Mouse (Mus musculus) C2C12 (cell line): ENCODE data around the gene Med13l. TPM values are rescaled to one million over a fixed set of nuclear protein-coding genes. Genes with fewer than 3 reads are reported as not detected.

Experiments
- H3K27me3 ChIP-seq: one replicate; pipeline ENCODE4 v1.6.1; 2011; ENCODE audit not compliant: control insufficient read depth, insufficient read depth, insufficient read length
- H3K36me3 ChIP-seq: one replicate; pipeline ENCODE4 v1.6.1; 2011; ENCODE audit not compliant: control insufficient read depth, insufficient read depth
- H3K4me3 ChIP-seq: one replicate; pipeline ENCODE4 v1.5.1; 2011; ENCODE audit warnings: mild to moderate bottlenecking, control low read depth; ENCODE audit not compliant: poor library complexity, insufficient read depth, severe bottlenecking
- H3K79me2 ChIP-seq: one replicate; pipeline ENCODE4 v1.6.1; 2011; ENCODE audit not compliant: control insufficient read depth, insufficient read depth
- H3K79me3 ChIP-seq: one replicate; pipeline ENCODE4 v1.6.1; 2011; ENCODE audit warnings: low read depth, control low read depth
- H3ac ChIP-seq: one replicate; pipeline ENCODE3; 2011; ENCODE audit warnings: low read depth; ENCODE audit not compliant: control insufficient read depth, insufficient read length
- CEBPB ChIP-seq: IDR thresholded peaks from one replicate; pipeline ENCODE4 v1.6.1; 2011; ENCODE audit warnings: low read depth, mild to moderate bottlenecking, control low read depth, moderate library complexity
- CTCF ChIP-seq: IDR thresholded peaks from one replicate; pipeline ENCODE4 v1.5.1; 2011; ENCODE audit not compliant: control insufficient read depth, insufficient read depth, insufficient read length
- FOSL1 ChIP-seq: IDR thresholded peaks from one replicate; pipeline ENCODE4 v1.8.0; 2011; ENCODE audit warnings: mild to moderate bottlenecking, low read length; ENCODE audit not compliant: poor library complexity, insufficient read depth, severe bottlenecking
- MAX ChIP-seq: IDR thresholded peaks from one replicate; pipeline ENCODE4 v1.6.1; 2011; ENCODE audit warnings: mild to moderate bottlenecking, control low read depth
- MYOD1 ChIP-seq: IDR thresholded peaks from one replicate; pipeline ENCODE4 v1.6.1; 2011; ENCODE audit warnings: low read depth; ENCODE audit not compliant: control insufficient read depth, insufficient read length
- MYOG ChIP-seq: IDR thresholded peaks from one replicate; pipeline ENCODE4 v1.6.1; 2011; ENCODE audit not compliant: control insufficient read depth, insufficient read length; ENCODE audit errors: extremely low read depth
- USF1 ChIP-seq: IDR thresholded peaks from one replicate; pipeline ENCODE4 v1.6.1; 2011; ENCODE audit warnings: low read depth, mild to moderate bottlenecking, control low read depth, moderate library complexity
- polyA plus RNA-seq: library from polyadenylated mRNA; unstranded; fragments of >200 nt; fragmentation: generic; extraction: Trizol; gene quantifications from one replicate; pipeline ENCODE4 v1.2.1, GENCODE M21; 2012; ENCODE audit warnings: missing spikeins

Gene Med13l
- polyA plus RNA-seq, 1 experiment: 6.7 TPM

GRCm38 (mm10) chr5:118763353-118763752 lies 202.9 kb downstream of the Med13l start:
- Histone ChIP-seq H3K79me3 (no peaks in the 10 kb centered on the region), H3K4me3 (no peak overlapping the region), H3ac (no peak overlapping the region), H3K36me3 (peaks cover 28% of the 10 kb centered on the region), H3K27me3 (no peaks in the 10 kb centered on the region), H3K79me2 (no peaks in the 10 kb centered on the region)
- TF ChIP-seq MAX (no peak), CTCF (peak; percentile 24), FOSL1 (no peak), CEBPB (no peak), MYOG (no peak), MYOD1 (no peak), USF1 (no peak)

- Histone ChIP-seq H3K79me3 (no peaks in the 10 kb centered on the region), H3K36me3 (no peaks in the 10 kb centered on the region), H3K4me3 (no peak overlapping the region), H3K27me3 (peaks cover 15% of the 10 kb centered on the region), H3ac (no peak overlapping the region), H3K79me2 (no peaks in the 10 kb centered on the region)
- TF ChIP-seq MYOD1 (no peak), FOSL1 (no peak), CTCF (no peak), MAX (no peak), MYOG (no peak), USF1 (no peak), CEBPB (no peak)
These were observed 208.7 kb downstream of the Med13l start for GRCm38 (mm10) chr5:118769143-118769542.

GRCm38 (mm10) chr5:118773866-118774265 lies 213.4 kb downstream of the Med13l start:
- Histone ChIP-seq H3K79me2 (no peaks in the 10 kb centered on the region), H3K27me3 (peaks cover 15% of the 10 kb centered on the region), H3K4me3 (no peak overlapping the region), H3K36me3 (no peaks in the 10 kb centered on the region), H3K79me3 (no peaks in the 10 kb centered on the region), H3ac (no peak overlapping the region)
- TF ChIP-seq CTCF (peak; percentile 46), MYOG (no peak)

- Histone ChIP-seq H3K79me2 (no peaks in the 10 kb centered on the region), H3K36me3 (no peaks in the 10 kb centered on the region), H3K27me3 (peaks cover 12% of the 10 kb centered on the region), H3ac (no peak overlapping the region), H3K4me3 (no peak overlapping the region), H3K79me3 (no peaks in the 10 kb centered on the region)
- TF ChIP-seq MAX (no peak), CTCF (no peak)
These were observed 215.9 kb downstream of the Med13l start for GRCm38 (mm10) chr5:118776396-118776795.

- H3ac ChIP-seq: no peak overlapping the region
- H3K4me3 ChIP-seq: no peak overlapping the region
- H3K36me3 ChIP-seq: no peaks in the 10 kb centered on the region
- H3K79me3 ChIP-seq: no peaks in the 10 kb centered on the region
- no peaks in the 10 kb centered on the region for H3K27me3 ChIP-seq
- TF ChIP-seq MAX (peak; percentile 24), CTCF (peak; percentile 97), CEBPB (no peak)
- H3K79me2 ChIP-seq: no peaks in the 10 kb centered on the region
These were observed 221.1 kb downstream of the Med13l start for GRCm38 (mm10) chr5:118781598-118781997.

- no peak for TF ChIP-seq CEBPB
- TF ChIP-seq FOSL1: no peak
- TF ChIP-seq MYOD1: peak; percentile 75
- Histone ChIP-seq H3K36me3 (no peaks in the 10 kb centered on the region), H3K79me3 (no peaks in the 10 kb centered on the region), H3K27me3 (no peaks in the 10 kb centered on the region), H3ac (no peak overlapping the region), H3K4me3 (no peak overlapping the region), H3K79me2 (no peaks in the 10 kb centered on the region)
These were observed 221.7 kb downstream of the Med13l start for GRCm38 (mm10) chr5:118782139-118782538.

GRCm38 (mm10) chr5:118789226-118789625 lies 228.7 kb downstream of the Med13l start:
- no peak overlapping the region for H3K4me3 ChIP-seq
- no peaks in the 10 kb centered on the region for H3K79me3 ChIP-seq
- H3K36me3 ChIP-seq: no peaks in the 10 kb centered on the region
- no peak for TF ChIP-seq MAX
- TF ChIP-seq MYOD1: no peak
- TF ChIP-seq MYOG: no peak
- TF ChIP-seq FOSL1: no peak
- TF ChIP-seq CEBPB: no peak
- no peak for TF ChIP-seq CTCF
- TF ChIP-seq USF1: no peak
- H3K79me2 ChIP-seq: no peaks in the 10 kb centered on the region
- H3ac ChIP-seq: no peak overlapping the region
- no peaks in the 10 kb centered on the region for H3K27me3 ChIP-seq
